Mouse (Mus musculus) liver, adult 2 months (tissue): Measurements from ENCODE around the gene Aff3. TPM values are rescaled to one million over a fixed set of nuclear protein-coding genes. Genes with fewer than 3 reads are reported as not detected.

Source experiments
- DNase-seq: peaks from one replicate; pipeline ENCODE4 v3.0.0-alpha.2; 2011; ENCODE audit warnings: low read depth, low spot score; ENCODE audit errors: extremely low read depth
- H3K27ac ChIP-seq: fragments of 200-500 bp; replicated peaks from 2 replicates; pipeline ENCODE4 v1.5.1; 2012; ENCODE audit warnings: low read depth, mild to moderate bottlenecking, control low read depth, inconsistent platforms, low read length; ENCODE audit not compliant: insufficient read depth
- H3K27me3 ChIP-seq: fragments of 200-500 bp; 2 replicates; pipeline ENCODE4 v1.6.1; 2012; ENCODE audit warnings: mild to moderate bottlenecking, moderate library complexity, low read length, inconsistent platforms; ENCODE audit not compliant: control insufficient read depth, insufficient read depth
- H3K36me3 ChIP-seq: fragments of 200-500 bp; 2 replicates; pipeline ENCODE4 v1.6.1; 2012; ENCODE audit warnings: low read length, inconsistent platforms; ENCODE audit not compliant: control insufficient read depth, insufficient read depth
- H3K4me1 ChIP-seq: fragments of 200-500 bp; 2 replicates; pipeline ENCODE4 v1.6.1; 2011; ENCODE audit warnings: low read length; ENCODE audit not compliant: control insufficient read depth, insufficient read depth
- H3K4me3 ChIP-seq: fragments of 200-500 bp; 2 replicates; pipeline ENCODE4 v1.5.1; 2011; ENCODE audit warnings: low read depth, mild to moderate bottlenecking, control low read depth, low read length, moderate library complexity; ENCODE audit not compliant: insufficient read depth
- H3K79me2 ChIP-seq: fragments of 200-500 bp; 2 replicates; pipeline ENCODE4 v1.6.1; 2012; ENCODE audit warnings: inconsistent platforms, mild to moderate bottlenecking, low read length, moderate library complexity; ENCODE audit not compliant: control insufficient read depth, insufficient read depth
- H3K9ac ChIP-seq: fragments of 200-500 bp; 2 replicates; pipeline ENCODE4 v1.6.1; 2012; ENCODE audit warnings: low read depth, mild to moderate bottlenecking, control low read depth, inconsistent platforms, low read length
- CTCF ChIP-seq: fragments of 200-500 bp; IDR thresholded peaks from 2 replicates; pipeline ENCODE4 v1.5.1; 2011; ENCODE audit warnings: low read depth, low read length, control low read depth
- POLR2A ChIP-seq: fragments of 200-500 bp; IDR thresholded peaks from 2 replicates; pipeline ENCODE4 v1.6.1; 2011; ENCODE audit warnings: low read length, control low read depth; ENCODE audit not compliant: insufficient read depth; ENCODE audit errors: extremely low read depth
- WGBS: fragments of 180-500 bp; shearing (Covaris S2); methylation state at CpG from one replicate; pipeline ENCODE4 v1.1.7; 2018; 5-methylcytosine and 5-hydroxymethylcytosine counted together
- polyA plus RNA-seq: library from polyadenylated mRNA; depleted of rRNA; stranded (reverse); fragments of >200 nt; gene quantifications from 2 replicates; pipeline ENCODE4 v1.2.3, GENCODE M21; 2012
- total RNA-seq: library from RNA; depleted of rRNA; stranded (reverse); fragments of >200 nt; gene quantifications from 2 replicates; pipeline ENCODE4 v1.2.3, GENCODE M21; 2014

The Aff3 gene
- total and polyA plus RNA-seq, 2 experiments: 0.18 to 0.28 TPM

DNA sequence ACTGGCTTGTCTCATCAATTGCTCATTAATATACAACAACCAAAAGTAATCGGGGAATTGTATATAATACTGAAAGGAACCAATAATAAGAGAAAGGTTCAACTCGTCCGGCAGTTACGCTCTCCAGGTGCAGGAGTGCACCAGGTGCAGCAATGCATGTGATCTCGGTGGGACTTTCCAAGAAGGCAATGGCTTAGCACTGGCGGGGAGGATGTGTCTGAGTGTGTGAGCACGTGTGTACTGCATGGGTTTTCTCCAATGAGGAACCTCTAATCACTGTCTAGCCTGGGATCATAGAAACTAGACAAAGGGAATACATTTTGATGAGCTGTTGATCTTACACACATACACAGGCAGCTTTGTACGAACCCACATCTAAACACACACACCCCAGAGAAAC lies 485.8 kb downstream of the Aff3 start:
- TF ChIP-seq POLR2A (no peak), CTCF (no peak)
- Histone ChIP-seq H3K4me3 (no peak overlapping the region), H3K27ac (no peak overlapping the region), H3K4me1 (peaks cover 3% of the 10 kb centered on the region; the same call in 1 of the 2 replicates), H3K27me3 (no peaks in the 10 kb centered on the region), H3K79me2 (no peaks in the 10 kb centered on the region), H3K36me3 (no peaks in the 10 kb centered on the region), H3K9ac (no peak overlapping the region)
- 93% methylated on average over 8 of the region's 8 CpGs for WGBS
- DNase-seq: no peak

DNA sequence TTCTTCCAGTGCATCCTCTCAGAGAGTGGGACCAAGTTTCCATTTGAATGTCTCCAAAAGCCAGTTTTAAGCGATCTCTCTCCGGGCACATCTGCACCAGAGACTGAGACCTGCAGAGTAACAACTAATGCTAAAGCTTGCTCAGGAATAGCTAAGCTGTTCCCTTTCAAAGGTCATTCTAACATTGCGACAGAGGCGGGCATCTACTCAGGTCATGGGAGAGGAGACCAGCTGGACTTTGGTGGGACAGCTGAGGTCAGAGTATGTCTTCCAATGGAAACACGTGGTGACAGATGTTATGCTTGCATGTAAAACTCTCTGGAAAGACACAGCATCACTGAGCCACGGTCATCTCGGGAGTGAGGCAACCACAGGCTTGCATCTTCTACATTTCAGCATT lies 488.7 kb downstream of the Aff3 start:
- Histone ChIP-seq H3K27me3 (no peaks in the 10 kb centered on the region), H3K79me2 (no peaks in the 10 kb centered on the region), H3K9ac (no peak overlapping the region), H3K4me3 (no peak overlapping the region), H3K4me1 (peaks cover 3% of the 10 kb centered on the region; the same call in 1 of the 2 replicates), H3K27ac (no peak overlapping the region), H3K36me3 (no peaks in the 10 kb centered on the region)
- 24% methylated on average over 7 of the region's 7 CpGs for WGBS
- peak; percentile 95 for DNase-seq
- TF ChIP-seq CTCF: no peak
- TF ChIP-seq POLR2A: no peak

DNA sequence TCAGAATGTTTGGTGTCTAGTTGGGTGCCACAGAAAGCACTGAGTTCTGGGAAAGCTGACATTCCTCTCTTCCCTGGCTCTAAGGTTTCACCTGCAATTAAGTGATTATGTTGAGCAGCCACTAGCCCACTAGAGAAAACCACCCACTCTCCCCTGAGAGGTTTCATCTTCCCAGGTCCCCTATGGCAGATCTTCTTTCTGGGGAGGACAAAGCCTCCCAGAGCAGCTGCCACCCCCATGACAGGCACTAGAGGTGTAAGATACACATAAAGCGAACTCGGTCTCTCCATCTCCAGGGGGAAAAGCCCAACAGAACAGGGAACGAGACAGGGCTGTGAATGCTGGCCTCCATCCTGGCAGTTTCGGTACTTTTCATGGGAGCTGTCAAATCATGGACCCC lies 492.9 kb downstream of the Aff3 start:
- peaks cover 3% of the 10 kb centered on the region; the same call in 1 of the 2 replicates for H3K4me1 ChIP-seq
- 93% methylated on average over 4 of the region's 4 CpGs for WGBS
- no peak overlapping the region for H3K27ac ChIP-seq
- H3K4me3 ChIP-seq: no peak overlapping the region
- no peak overlapping the region for H3K9ac ChIP-seq
- no peaks in the 10 kb centered on the region for H3K36me3 ChIP-seq
- no peaks in the 10 kb centered on the region for H3K79me2 ChIP-seq
- no peak for DNase-seq
- no peaks in the 10 kb centered on the region for H3K27me3 ChIP-seq
- no peak for TF ChIP-seq POLR2A
- TF ChIP-seq CTCF: no peak

DNA sequence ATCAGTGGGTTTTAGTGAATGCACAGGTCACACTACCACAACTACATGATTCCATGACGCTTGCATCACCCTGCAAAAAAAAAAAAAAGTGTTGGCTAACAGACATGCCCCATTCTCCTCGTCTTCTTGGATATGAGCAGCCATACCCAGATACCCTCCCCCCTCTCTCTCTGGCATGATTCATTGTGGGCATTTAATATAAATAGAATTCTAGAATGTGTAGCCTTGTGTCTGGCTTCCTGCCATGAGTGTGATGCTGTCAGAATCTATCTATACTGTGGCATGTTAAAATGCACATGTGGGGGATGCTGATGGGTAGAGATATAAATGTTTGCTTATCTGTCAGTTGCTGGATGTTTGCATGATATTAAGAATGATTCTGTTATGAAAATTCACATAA lies 499.1 kb downstream of the Aff3 start:
- no peak for DNase-seq
- Histone ChIP-seq H3K9ac (no peak overlapping the region), H3K4me3 (no peak overlapping the region), H3K79me2 (no peaks in the 10 kb centered on the region), H3K27me3 (no peaks in the 10 kb centered on the region), H3K36me3 (no peaks in the 10 kb centered on the region), H3K4me1 (no peaks in the 10 kb centered on the region), H3K27ac (no peak overlapping the region)
- TF ChIP-seq POLR2A: no peak
- TF ChIP-seq CTCF: no peak
- 67% methylated on average over 2 of the region's 2 CpGs for WGBS

DNA sequence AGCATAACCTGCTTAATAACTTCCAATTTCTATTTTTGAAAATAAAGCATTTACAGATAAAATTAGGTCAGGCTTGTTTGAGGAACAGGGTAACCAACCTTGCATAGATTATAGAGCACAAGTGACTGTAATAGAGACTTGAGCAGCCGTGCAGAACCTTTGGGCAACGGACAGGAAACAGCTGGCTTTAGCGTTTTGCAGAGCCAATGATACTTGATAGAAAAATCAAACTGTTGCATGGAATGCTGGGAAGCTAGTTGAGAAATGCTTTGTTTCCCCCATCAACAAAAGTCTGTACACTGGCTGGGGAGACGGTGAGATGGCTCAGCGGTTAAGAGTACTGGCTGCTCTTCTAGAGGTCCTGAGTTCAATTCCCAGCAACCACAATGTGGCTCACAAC lies 514.7 kb downstream of the Aff3 start:
- 90% methylated on average over 5 of the region's 5 CpGs for WGBS
- no peak for TF ChIP-seq CTCF
- no peak for TF ChIP-seq POLR2A
- H3K27me3 ChIP-seq: no peaks in the 10 kb centered on the region

DNA sequence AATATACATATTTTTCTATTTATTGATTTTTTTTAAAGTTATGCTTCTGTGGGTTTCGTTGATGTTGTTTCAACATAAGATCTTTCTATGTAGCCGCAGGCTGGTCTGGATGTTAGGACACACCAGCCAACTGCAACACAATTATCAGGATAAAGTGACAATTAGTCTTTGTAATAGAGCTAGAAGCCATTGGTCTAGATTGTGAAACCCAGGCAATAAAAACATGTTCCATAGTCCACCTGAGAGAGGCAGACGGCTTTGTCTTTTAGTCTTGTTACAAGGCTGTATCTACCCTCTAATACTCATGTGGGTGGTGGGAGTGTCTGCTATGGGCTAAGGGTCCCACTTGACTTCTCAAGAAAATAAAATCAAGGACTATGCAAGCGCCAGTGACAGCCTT lies 518.7 kb downstream of the Aff3 start:
- H3K36me3 ChIP-seq: no peaks in the 10 kb centered on the region
- H3K4me1 ChIP-seq: no peaks in the 10 kb centered on the region
- no peak for TF ChIP-seq POLR2A
- H3K9ac ChIP-seq: no peak overlapping the region
- H3K27ac ChIP-seq: no peak overlapping the region
- DNase-seq: no peak
- 91% methylated on average over 4 of the region's 4 CpGs for WGBS
- no peaks in the 10 kb centered on the region for H3K79me2 ChIP-seq
- no peaks in the 10 kb centered on the region for H3K27me3 ChIP-seq
- no peak overlapping the region for H3K4me3 ChIP-seq

More for the DNA sequence above, 514.7 kb downstream of the Aff3 start:
- no peaks in the 10 kb centered on the region for H3K4me1 ChIP-seq
- no peak overlapping the region for H3K9ac ChIP-seq
- H3K79me2 ChIP-seq: no peaks in the 10 kb centered on the region
- H3K27ac ChIP-seq: no peak overlapping the region
- no peak for DNase-seq
- H3K36me3 ChIP-seq: no peaks in the 10 kb centered on the region
- no peak overlapping the region for H3K4me3 ChIP-seq
